Mouse (Mus musculus) bone marrow, adult 2 months (tissue): ENCODE data around the gene Aftph.

ENCODE experiments used
- CTCF ChIP-seq: fragments of 200-500 bp; IDR thresholded peaks from 2 replicates; pipeline ENCODE4 v1.5.1; 2011; ENCODE audit warnings: low read length, control low read depth; ENCODE audit not compliant: control insufficient read depth, insufficient read depth
- POLR2A ChIP-seq: fragments of 200-500 bp; IDR thresholded peaks from 2 replicates; pipeline ENCODE4 v1.6.1; 2011; ENCODE audit warnings: low read depth, mild to moderate bottlenecking, control low read depth, low read length, borderline replicate concordance; ENCODE audit not compliant: control insufficient read depth

GRCm38 (mm10) chr11:20662811-20663210 lies 78.6 kb downstream of the Aftph start:
- TF ChIP-seq CTCF (no peak), POLR2A (no peak)
